Mouse (Mus musculus) neutrophil, adult 5-6 weeks (primary cell): ENCODE data around the gene Selenot. TPM values are rescaled to one million over a fixed set of nuclear protein-coding genes. Genes with fewer than 3 reads are reported as not detected.
A peak's percentile ranks its signal among the peaks of the same experiment; 100 is the strongest.
"Not testable (repeated sequence)": the region's sequence is repeated elsewhere in the genome, so short reads cannot be mapped to it uniquely, and the experiment has no call there.

Source experiments
- ATAC-seq: fragments of 151-379, 151-347 bp; 2 replicates; pipeline ENCODE4 v1.8.0; 2017; ENCODE audit warnings: mild to moderate bottlenecking, moderate TSS enrichment; ENCODE audit not compliant: insufficient number of reproducible peaks, poor library complexity, low FRiP score, severe bottlenecking; ENCODE audit errors: extremely low read depth
- total RNA-seq: library from RNA; stranded (forward); fragments of 200-1000 nt; gene quantifications from 2 replicates; pipeline ENCODE4 v1.2.3, GENCODE M21; 2017

The Selenot gene
- 190 and 211 TPM in 2 replicates for total RNA-seq

GRCm38 (mm10) chr3:58576137-58577066 is at the start of gene Selenot:
Gene Selenot, plus strand, starts transcription at chr3:58576636.
- peak; percentile 68 for ATAC-seq

GRCm38 (mm10) chr3:58536573-58536972 is 39.9 kb upstream of the Selenot start:
- no peak for ATAC-seq

GRCm38 (mm10) chr3:58552001-58552811 is 24.2 kb upstream of the Selenot start:
- ATAC-seq: 0 out of 2 replicates have a peak, but pooled peaks have one; percentile 26

- peak; percentile 37; the same call in 1 of the 2 replicates for ATAC-seq
Measured at GRCm38 (mm10) chr3:58556649-58557048, 19.8 kb upstream of the Selenot start.

- ATAC-seq: peak; percentile 56; the same call in 1 of the 2 replicates
Measured at GRCm38 (mm10) chr3:58559887-58560286, 16.5 kb upstream of the Selenot start.

- ATAC-seq: no peak
Measured at GRCm38 (mm10) chr3:58561437-58561836, 15.0 kb upstream of the Selenot start.

- no peak for ATAC-seq
Measured at GRCm38 (mm10) chr3:58570821-58571220, 5.6 kb upstream of the Selenot start.

- ATAC-seq: 0 out of 2 replicates have a peak, but pooled peaks have one; percentile 6
Measured at GRCm38 (mm10) chr3:58577067-58577503, 649 bp downstream of the Selenot start.

- ATAC-seq: no peak
Measured at GRCm38 (mm10) chr3:58577506-58578050, 1.1 kb downstream of the Selenot start.

- ATAC-seq: peak; percentile 39; the same call in 1 of the 2 replicates
Measured at GRCm38 (mm10) chr3:58581530-58581929, 5.1 kb downstream of the Selenot start.

GRCm38 (mm10) chr3:58582297-58582696 is 5.9 kb downstream of the Selenot start:
- no peak for ATAC-seq

- no peak for ATAC-seq
Measured at GRCm38 (mm10) chr3:58582788-58583426, 6.5 kb downstream of the Selenot start.

GRCm38 (mm10) chr3:58590544-58590943 is 14.1 kb downstream of the Selenot start:
- not testable (repeated sequence) for ATAC-seq

GRCm38 (mm10) chr3:58592666-58593065 is 16.2 kb downstream of the Selenot start:
- not testable (repeated sequence) for ATAC-seq

GRCm38 (mm10) chr3:58593623-58594022 is 17.2 kb downstream of the Selenot start:
- ATAC-seq: no peak

- ATAC-seq: no peak
Measured at GRCm38 (mm10) chr3:58608506-58608905, 32.1 kb downstream of the Selenot start.

- ATAC-seq: no peak
Measured at GRCm38 (mm10) chr3:58609985-58610384, 33.5 kb downstream of the Selenot start.

GRCm38 (mm10) chr3:58621066-58621465 is 44.6 kb downstream of the Selenot start:
- no peak for ATAC-seq
